Mouse (Mus musculus) heart, adult 2 months (tissue): ENCODE measurements at regions not wholly inside any gene's neighbourhood (a gene's known extent, or its start where the extent isn't known, plus 50 kb on each side); places are given as distances from the start of the nearest gene placed in this dataset.

Experiments used
- CTCF ChIP-seq: fragments of 200-600 bp; IDR thresholded peaks from 2 replicates; pipeline ENCODE4 v1.8.1; 2022; ENCODE audit warnings: antibody characterized with exemption, mild to moderate bottlenecking, moderate library complexity
- POLR2A ChIP-seq: fragments of 200-500 bp; IDR thresholded peaks from 2 replicates; pipeline ENCODE4 v1.6.1; 2011; ENCODE audit warnings: mild to moderate bottlenecking, low read depth, low read length, control low read depth; ENCODE audit not compliant: insufficient read depth

- TF ChIP-seq POLR2A (no peak), CTCF (no peak)
Measured at GRCm38 (mm10) chr3:40453552-40453951, 77.5 kb upstream of the Intu start.
